Mouse (Mus musculus) adrenal gland, postnatal 4 days (tissue): Measurements from ENCODE around the gene Ubqln3. TPM values are rescaled to one million over a fixed set of nuclear protein-coding genes. Genes with fewer than 3 reads are reported as not detected.

Source experiments
- DNase-seq, 2 experiments: peaks; one replicate each; pipeline ENCODE4 v3.0.0; 2021 to 2022; ENCODE audit warnings: low spot score in 2 of 2, mixed read lengths in 2 of 2
- long read RNA-seq, 2 experiments: library from polyadenylated mRNA; stranded (forward); transcript quantifications; one replicate each; pipeline ENCODE4 v2.0.0; 2021
- total RNA-seq, 2 experiments: library from RNA; stranded (reverse); gene quantifications; 2 replicates each; pipeline ENCODE4 v1.2.3; 2021

Gene Ubqln3
- not detected for total RNA-seq
- long read RNA-seq, experiment 1 = 0 reads
- long read RNA-seq, experiment 2 = 0 reads

GRCm38 (mm10) chr7:104143179-104143578 is at the start of gene Ubqln3:
Gene Ubqln3, minus strand, starts transcription at chr7:104143279.
- DNase-seq = no peak

- no peak for DNase-seq
Observed at GRCm38 (mm10) chr7:104191275-104191674, 48.2 kb upstream of the Ubqln3 start.

GRCm38 (mm10) chr7:104183292-104183691 is 40.2 kb upstream of the Ubqln3 start, which contains the start of gene Olfr648:
Gene Olfr648, minus strand, starts transcription at chr7:104183392.
- no peak for DNase-seq

GRCm38 (mm10) chr7:104179074-104179473 is 36.0 kb upstream of the Ubqln3 start:
- no peak for DNase-seq

- no peak for DNase-seq
Observed at GRCm38 (mm10) chr7:104178422-104179054, 35.5 kb upstream of the Ubqln3 start.

GRCm38 (mm10) chr7:104175085-104175484 is 32.0 kb upstream of the Ubqln3 start:
- DNase-seq = no peak

GRCm38 (mm10) chr7:104169634-104170204 is 26.6 kb upstream of the Ubqln3 start:
- no peak for DNase-seq

GRCm38 (mm10) chr7:104167105-104167504 is 24.0 kb upstream of the Ubqln3 start:
- no peak for DNase-seq

GRCm38 (mm10) chr7:104150456-104150855 is 7.4 kb upstream of the Ubqln3 start, which contains the start of gene Ubqlnl:
Gene Ubqlnl, minus strand, starts transcription at chr7:104150556.
- DNase-seq = no peak

GRCm38 (mm10) chr7:104137305-104137704 is 5.8 kb downstream of the Ubqln3 start, which contains the start of gene Olfr643:
Gene Olfr643, minus strand, starts transcription at chr7:104137405.
- DNase-seq = no peak

- DNase-seq = no peak
Observed at GRCm38 (mm10) chr7:104129726-104130125, 13.4 kb downstream of the Ubqln3 start, which contains the start of gene Ubqln5. Gene Ubqln5, minus strand, starts transcription at chr7:104129826.

GRCm38 (mm10) chr7:104104757-104104972 is 38.4 kb downstream of the Ubqln3 start, which contains the start of gene Olfr646:
Gene Olfr646, plus strand, starts transcription at chr7:104104873.
- no peak for DNase-seq

- DNase-seq = no peak
Observed at GRCm38 (mm10) chr7:104103913-104104756, 38.9 kb downstream of the Ubqln3 start.

Other genes starting within 250 kb of the Ubqln3 start
- not detected for gene Olfr64, start 248.8 kb downstream of the Ubqln3 start, total RNA-seq
- not detected for gene Olfr65, start 239.8 kb downstream of the Ubqln3 start, total RNA-seq
- not detected for gene Olfr631, start 214.5 kb downstream of the Ubqln3 start, total RNA-seq
- not detected for gene Olfr632, start 208.9 kb downstream of the Ubqln3 start, total RNA-seq
- not detected for gene Olfr633, start 198.8 kb downstream of the Ubqln3 start, total RNA-seq
- gene Olfr635, start 172.1 kb downstream of the Ubqln3 start, total RNA-seq = not detected
- gene Olfr638, start 144.5 kb downstream of the Ubqln3 start, total RNA-seq = not detected
- under 1 TPM in 1 of 2 experiments, not detected in 1; 0.08 TPM for gene Olfr639, start 126.0 kb downstream of the Ubqln3 start, total RNA-seq
- not detected for gene Olfr640, start 117.7 kb downstream of the Ubqln3 start, total RNA-seq
- gene Olfr641, start 107.8 kb downstream of the Ubqln3 start, total RNA-seq = not detected
- gene Olfr642, start 90.6 kb downstream of the Ubqln3 start, total RNA-seq = not detected
- gene 4930516K23Rik, start 81.8 kb downstream of the Ubqln3 start, total RNA-seq = not detected
- gene Olfr644, start 71.4 kb downstream of the Ubqln3 start, total RNA-seq = not detected
- gene Olfr645, start 57.8 kb downstream of the Ubqln3 start, total RNA-seq = not detected
- gene Olfr646, start 38.4 kb downstream of the Ubqln3 start, total RNA-seq = not detected
- gene Ubqln5, start 13.5 kb downstream of the Ubqln3 start, total RNA-seq = not detected
- gene Olfr643, start 5.9 kb downstream of the Ubqln3 start, total RNA-seq = not detected
- not detected for gene Ubqlnl, start 7.3 kb upstream of the Ubqln3 start, total RNA-seq
- gene Olfm5, start 21.6 kb upstream of the Ubqln3 start, total RNA-seq = not detected
- gene Olfr648, start 40.1 kb upstream of the Ubqln3 start, total RNA-seq = under 1 TPM in 1 of 2 experiments, not detected in 1; 0.11 TPM
- gene Olfr649, start 52.7 kb upstream of the Ubqln3 start, total RNA-seq = not detected
- gene Trim6, start 75.5 kb upstream of the Ubqln3 start, total RNA-seq = 1 to 10 TPM; 2.1 to 2.7 TPM
- 10 to 100 TPM; 11.1 to 11.7 TPM for gene Trim34a, start 101.2 kb upstream of the Ubqln3 start, total RNA-seq
- 1 to 10 TPM; 6.7 to 7.5 TPM for gene Trim5, start 144.8 kb upstream of the Ubqln3 start, total RNA-seq
- gene Trim12a, start 172.2 kb upstream of the Ubqln3 start, total RNA-seq = 10 to 100 TPM; 17.8 to 21.4 TPM
- 1 to 10 TPM; 1.0 to 1.2 TPM for gene Trim34b, start 186.2 kb upstream of the Ubqln3 start, total RNA-seq
- gene Trim12c, start 210.1 kb upstream of the Ubqln3 start, total RNA-seq = 10 to 100 TPM; 15.6 to 15.9 TPM
- gene Trim30b, start 226.6 kb upstream of the Ubqln3 start, total RNA-seq = not detected